Mouse (Mus musculus) liver, embryonic 14.5 days (tissue): ENCODE data around the gene Scarb2.

Experiments used
- CTCF ChIP-seq: IDR thresholded peaks from 2 replicates; pipeline ENCODE4 v1.5.1; 2016; ENCODE audit warnings: antibody characterized with exemption, low read depth, control low read depth
- EP300 ChIP-seq: IDR thresholded peaks from 2 replicates; pipeline ENCODE4 v1.6.1; 2016; ENCODE audit warnings: antibody characterized with exemption, low read depth

DNA sequence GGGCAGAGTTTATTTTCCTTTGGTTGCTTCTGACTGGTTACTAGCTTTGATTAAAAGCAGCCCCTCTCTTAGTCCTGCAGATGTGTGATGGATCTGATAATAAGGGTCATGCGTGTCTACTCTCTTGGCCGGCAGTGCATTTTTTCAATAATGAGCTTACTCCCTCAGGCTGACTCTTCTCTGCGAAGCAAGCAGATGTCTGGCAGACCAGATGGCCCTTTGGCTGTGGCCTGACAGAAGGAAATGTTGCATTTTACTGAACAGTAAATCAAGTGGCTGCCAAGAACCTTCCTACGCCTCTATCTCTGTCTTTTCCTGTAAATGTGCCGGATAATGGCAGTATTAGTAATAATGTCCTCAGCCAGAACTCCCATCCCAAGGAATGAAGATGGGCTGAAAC, 8.0 kb downstream of the Scarb2 start:
- no peak for TF ChIP-seq CTCF
- TF ChIP-seq EP300, result no peak
